Mouse (Mus musculus) frontal cortex, postnatal 36 days (tissue): ENCODE data around the gene Fabp2.

Experiments used
- DNase-seq, 2 experiments: peaks; one replicate each; pipeline ENCODE4 v3.0.0; 2022; ENCODE audit warnings: low spot score in 2 of 2

Gene Fabp2

GRCm38 (mm10) chr3:122894772-122895171 lies at the start of gene Fabp2:
Gene Fabp2, plus strand, starts transcription at chr3:122895072.
- no peak for DNase-seq

- DNase-seq = no peak
These were observed 46.4 kb upstream of the Fabp2 start for GRCm38 (mm10) chr3:122848410-122849034.

- DNase-seq = no peak
These were observed 39.7 kb upstream of the Fabp2 start for GRCm38 (mm10) chr3:122855149-122855548.

GRCm38 (mm10) chr3:122859829-122860228 lies 35.0 kb upstream of the Fabp2 start:
- no peak for DNase-seq

GRCm38 (mm10) chr3:122860573-122861498 lies 34.0 kb upstream of the Fabp2 start:
- DNase-seq = no peak

- no peak for DNase-seq
These were observed 29.8 kb upstream of the Fabp2 start for GRCm38 (mm10) chr3:122865092-122865491.

GRCm38 (mm10) chr3:122868270-122868669 lies 26.6 kb upstream of the Fabp2 start:
- no peak for DNase-seq

- no peak for DNase-seq
These were observed 23.3 kb upstream of the Fabp2 start for GRCm38 (mm10) chr3:122871596-122871995.

GRCm38 (mm10) chr3:122876870-122877269 lies 18.0 kb upstream of the Fabp2 start:
- DNase-seq = no peak

- no peak for DNase-seq
These were observed 17.3 kb upstream of the Fabp2 start for GRCm38 (mm10) chr3:122877543-122877942.

- no peak for DNase-seq
These were observed 16.1 kb upstream of the Fabp2 start for GRCm38 (mm10) chr3:122878705-122879315.

- no peak for DNase-seq
These were observed 7.2 kb upstream of the Fabp2 start for GRCm38 (mm10) chr3:122887505-122888301.

- DNase-seq = no peak
These were observed 6.5 kb upstream of the Fabp2 start for GRCm38 (mm10) chr3:122888371-122888819.

GRCm38 (mm10) chr3:122895189-122895731 lies 388 bp downstream of the Fabp2 start:
- DNase-seq = no peak

GRCm38 (mm10) chr3:122898254-122898653 lies 3.4 kb downstream of the Fabp2 start:
- no peak for DNase-seq

- peak; percentile 24 to 45 for DNase-seq
These were observed 9.0 kb downstream of the Fabp2 start for GRCm38 (mm10) chr3:122903746-122904433.

GRCm38 (mm10) chr3:122907841-122908240 lies 13.0 kb downstream of the Fabp2 start:
- no peak for DNase-seq

GRCm38 (mm10) chr3:122915493-122915892 lies 20.6 kb downstream of the Fabp2 start:
- no peak for DNase-seq

GRCm38 (mm10) chr3:122916191-122916680 lies 21.4 kb downstream of the Fabp2 start:
- no peak for DNase-seq

GRCm38 (mm10) chr3:122918672-122919071 lies 23.8 kb downstream of the Fabp2 start:
- DNase-seq = no peak

- DNase-seq = no peak
These were observed 24.4 kb downstream of the Fabp2 start, which contains the start of gene Gm10959 for GRCm38 (mm10) chr3:122919260-122919659. Gene Gm10959, minus strand, starts transcription at chr3:122919360.
